Mouse (Mus musculus): Measurements from ENCODE around the gene Camsap2.

Camsap2 gene

GRCm38 (mm10) chr1:136232285-136232926, 113.5 kb downstream of the Camsap2 start:
- Histone ChIP-seq H3K27me3 (ENCODE audit: control insufficient read depth, insufficient read depth, low read length, poor library complexity, severe bottlenecking) (0 out of 2 replicates have a peak, but pooled peaks cover 2% of the 10 kb centered on the region), H3K36me3 (ENCODE audit: control insufficient read depth, insufficient read depth, low read length, poor library complexity, severe bottlenecking) (no peaks in the 10 kb centered on the region)
- DNase-seq (ENCODE audit: low read depth, low spot score) = peak; percentile 15

GRCm38 (mm10) chr1:136231596-136231995, 114.3 kb downstream of the Camsap2 start:
- 0 out of 2 replicates have a peak, but pooled peaks cover 2% of the 10 kb centered on the region for H3K27me3 ChIP-seq (ENCODE audit: control insufficient read depth, insufficient read depth, low read length, poor library complexity, severe bottlenecking)
- no peak for DNase-seq (ENCODE audit: low read depth, low spot score)
- no peaks in the 10 kb centered on the region for H3K36me3 ChIP-seq (ENCODE audit: control insufficient read depth, insufficient read depth, low read length, poor library complexity, severe bottlenecking)

- no peak for DNase-seq (ENCODE audit: low read depth, low spot score)
- H3K27me3 ChIP-seq (ENCODE audit: control insufficient read depth, insufficient read depth, low read length, poor library complexity, severe bottlenecking) = 0 out of 2 replicates have a peak, but pooled peaks cover 2% of the 10 kb centered on the region
- no peaks in the 10 kb centered on the region for H3K36me3 ChIP-seq (ENCODE audit: control insufficient read depth, insufficient read depth, low read length, poor library complexity, severe bottlenecking)
Measured at GRCm38 (mm10) chr1:136230201-136230600, 115.7 kb downstream of the Camsap2 start.

- no peaks in the 10 kb centered on the region for H3K36me3 ChIP-seq (ENCODE audit: control insufficient read depth, insufficient read depth, low read length, poor library complexity, severe bottlenecking)
- H3K27me3 ChIP-seq (ENCODE audit: control insufficient read depth, insufficient read depth, low read length, poor library complexity, severe bottlenecking) = 0 out of 2 replicates have a peak, but pooled peaks cover 2% of the 10 kb centered on the region
- no peak for DNase-seq (ENCODE audit: low read depth, low spot score)
Measured at GRCm38 (mm10) chr1:136229040-136229373, 116.9 kb downstream of the Camsap2 start.

GRCm38 (mm10) chr1:136228328-136229039, 117.4 kb downstream of the Camsap2 start:
- no peaks in the 10 kb centered on the region for H3K36me3 ChIP-seq (ENCODE audit: control insufficient read depth, insufficient read depth, low read length, poor library complexity, severe bottlenecking)
- no peak for DNase-seq (ENCODE audit: low read depth, low spot score)
- no peaks in the 10 kb centered on the region for H3K27me3 ChIP-seq (ENCODE audit: control insufficient read depth, insufficient read depth, low read length, poor library complexity, severe bottlenecking)

GRCm38 (mm10) chr1:136227870-136228269, 118.0 kb downstream of the Camsap2 start:
- H3K36me3 ChIP-seq (ENCODE audit: control insufficient read depth, insufficient read depth, low read length, poor library complexity, severe bottlenecking) = no peaks in the 10 kb centered on the region
- DNase-seq (ENCODE audit: low read depth, low spot score) = no peak
- H3K27me3 ChIP-seq (ENCODE audit: control insufficient read depth, insufficient read depth, low read length, poor library complexity, severe bottlenecking) = no peaks in the 10 kb centered on the region

- no peak for DNase-seq (ENCODE audit: low read depth, low spot score)
- Histone ChIP-seq H3K36me3 (ENCODE audit: control insufficient read depth, insufficient read depth, low read length, poor library complexity, severe bottlenecking) (no peaks in the 10 kb centered on the region), H3K27me3 (ENCODE audit: control insufficient read depth, insufficient read depth, low read length, poor library complexity, severe bottlenecking) (no peaks in the 10 kb centered on the region)
Measured at GRCm38 (mm10) chr1:136226626-136227025, 119.3 kb downstream of the Camsap2 start.

GRCm38 (mm10) chr1:136225846-136226245, 120.1 kb downstream of the Camsap2 start:
- DNase-seq (ENCODE audit: low read depth, low spot score) = no peak
- no peaks in the 10 kb centered on the region for H3K27me3 ChIP-seq (ENCODE audit: control insufficient read depth, insufficient read depth, low read length, poor library complexity, severe bottlenecking)
- no peaks in the 10 kb centered on the region for H3K36me3 ChIP-seq (ENCODE audit: control insufficient read depth, insufficient read depth, low read length, poor library complexity, severe bottlenecking)

- Histone ChIP-seq H3K27me3 (ENCODE audit: control insufficient read depth, insufficient read depth, low read length, poor library complexity, severe bottlenecking) (no peaks in the 10 kb centered on the region), H3K36me3 (ENCODE audit: control insufficient read depth, insufficient read depth, low read length, poor library complexity, severe bottlenecking) (no peaks in the 10 kb centered on the region)
- DNase-seq (ENCODE audit: low read depth, low spot score) = no peak
Measured at GRCm38 (mm10) chr1:136223758-136224342, 122.1 kb downstream of the Camsap2 start.

GRCm38 (mm10) chr1:136222386-136222785, 123.5 kb downstream of the Camsap2 start:
- H3K27me3 ChIP-seq (ENCODE audit: control insufficient read depth, insufficient read depth, low read length, poor library complexity, severe bottlenecking) = no peaks in the 10 kb centered on the region
- H3K36me3 ChIP-seq (ENCODE audit: control insufficient read depth, insufficient read depth, low read length, poor library complexity, severe bottlenecking) = no peaks in the 10 kb centered on the region
- DNase-seq (ENCODE audit: low read depth, low spot score) = no peak

- DNase-seq (ENCODE audit: low read depth, low spot score) = no peak
Measured at GRCm38 (mm10) chr1:136220037-136220871, 125.7 kb downstream of the Camsap2 start.

More at GRCm38 (mm10) chr1:136220037-136220871, 125.7 kb downstream of the Camsap2 start:
- H3K36me3 ChIP-seq (ENCODE audit: control insufficient read depth, insufficient read depth, low read length, poor library complexity, severe bottlenecking) = no peaks in the 10 kb centered on the region
- no peaks in the 10 kb centered on the region for H3K27me3 ChIP-seq (ENCODE audit: control insufficient read depth, insufficient read depth, low read length, poor library complexity, severe bottlenecking)

Data from splenic B cell, adult 2 months (primary cell).